In the genomic region with DNA sequence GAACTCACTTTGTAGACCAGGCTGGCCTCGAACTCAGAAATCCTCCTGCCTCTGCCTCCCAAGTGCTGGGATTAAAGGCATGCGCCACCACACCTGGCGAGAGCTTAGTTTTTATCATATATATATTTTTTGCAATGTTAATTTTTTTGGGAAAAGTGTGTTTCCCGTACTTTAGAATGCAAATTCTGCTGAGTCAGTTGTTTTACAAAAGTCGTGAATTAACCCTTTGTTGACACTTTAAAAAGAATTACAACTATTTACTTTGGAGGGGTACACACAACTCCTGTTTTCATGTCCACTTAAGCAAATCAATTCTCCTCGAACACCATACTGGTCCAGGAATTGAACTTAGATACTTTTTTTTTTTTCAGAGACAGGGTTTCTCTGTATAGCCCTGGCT, we compare ENCODE assay signal across 9 mouse cellular contexts. TPM values are rescaled to one million over a fixed set of nuclear protein-coding genes. Genes with fewer than 3 reads are reported as not detected.
DNase-seq lines count a peak whose midpoint lies in the region; ATAC-seq and TF ChIP-seq lines count a peak whose summit lies in the region.
"Had no signal": no experiment of that assay in that cellular context is flagged by ENCODE, and none has a peak within 500 bp of the region (broad histone marks: within the 10 kb centered on the region; RNA-seq: fewer than 3 reads in every experiment).

No protein-coding gene starts in this region.

- peaks cover 17% of the 10 kb centered on the region for H3K4me1 ChIP-seq in kidney, embryonic 16.5 days (ENCODE audit: insufficient read depth, low read length)
- peaks cover 31% of the 10 kb centered on the region for H3K4me1 ChIP-seq in embryonic facial prominence, embryonic 10.5 days
- peaks cover 16% of the 10 kb centered on the region for H3K4me1 ChIP-seq in intestine, embryonic 14.5 days (replicated peaks; ENCODE audit: control insufficient read depth, insufficient read depth, low read length)
- peaks cover 8% of the 10 kb centered on the region; the same call in 1 of the 2 replicates for H3K4me1 ChIP-seq in midbrain, postnatal 0 days (ENCODE audit: insufficient read depth, low read length)

- peak overlapping the region; percentile 95 for H3K9ac ChIP-seq in kidney, embryonic 16.5 days (replicated peaks; ENCODE audit: low read length)
- H3K9ac ChIP-seq in intestine, embryonic 14.5 days (ENCODE audit: low read length) = peak overlapping the region; percentile 98
- no peak overlapping the region for H3K9ac ChIP-seq in midbrain, postnatal 0 days (replicated peaks; ENCODE audit: low read length, poor library complexity, severe bottlenecking)

- H3K4me2 ChIP-seq in kidney, embryonic 16.5 days (replicated peaks; ENCODE audit: low read depth, low read length) = peak overlapping the region; percentile 67
- peak overlapping the region; percentile 76 for H3K4me2 ChIP-seq in intestine, embryonic 14.5 days (ENCODE audit: low read length)
- peak overlapping the region; percentile 67 for H3K4me2 ChIP-seq in midbrain, postnatal 0 days (ENCODE audit: low read depth, low read length, poor library complexity, severe bottlenecking)

- no peaks in the 10 kb centered on the region for H3K27me3 ChIP-seq in kidney, embryonic 16.5 days (ENCODE audit: insufficient read depth, low read length)
- H3K27me3 ChIP-seq in embryonic facial prominence, embryonic 10.5 days (replicated peaks; ENCODE audit: low read depth, poor library complexity, severe bottlenecking) = no peaks in the 10 kb centered on the region
- H3K27me3 ChIP-seq in intestine, embryonic 14.5 days (replicated peaks; ENCODE audit: control insufficient read depth, insufficient read depth, low read length) = no peaks in the 10 kb centered on the region
- H3K27me3 ChIP-seq in midbrain, postnatal 0 days (ENCODE audit: insufficient read depth, low read length) = no peaks in the 10 kb centered on the region

- no peak for ATAC-seq in kidney, embryonic 16.5 days (ENCODE audit: low FRiP score, low TSS enrichment)
- no peak for ATAC-seq in intestine, embryonic 14.5 days (replicated peaks; ENCODE audit: low FRiP score, low TSS enrichment, low read depth)
- ATAC-seq in midbrain, postnatal 0 days (ENCODE audit: low FRiP score) = no peak

- H3K36me3 ChIP-seq in kidney, embryonic 16.5 days (ENCODE audit: insufficient read depth, low read length) = peaks cover 15% of the 10 kb centered on the region; the same call in 1 of the 2 replicates
- peaks cover 49% of the 10 kb centered on the region for H3K36me3 ChIP-seq in embryonic facial prominence, embryonic 10.5 days (replicated peaks)
- peaks cover 27% of the 10 kb centered on the region for H3K36me3 ChIP-seq in intestine, embryonic 14.5 days (ENCODE audit: control insufficient read depth, insufficient read depth, low read length)
- peaks cover 3% of the 10 kb centered on the region; the same call in 1 of the 2 replicates for H3K36me3 ChIP-seq in midbrain, postnatal 0 days (ENCODE audit: insufficient read depth, low read length)

- peak overlapping the region; percentile 88 for H3K4me3 ChIP-seq in kidney, embryonic 16.5 days (ENCODE audit: low read length)
- H3K4me3 ChIP-seq in embryonic facial prominence, embryonic 10.5 days = peak overlapping the region; percentile 97
- H3K4me3 ChIP-seq in intestine, embryonic 14.5 days (ENCODE audit: low read depth, low read length) = peak overlapping the region; percentile 99
- peak overlapping the region; percentile 86 for H3K4me3 ChIP-seq in midbrain, postnatal 0 days (ENCODE audit: low read depth, low read length)

- no peaks in the 10 kb centered on the region for H3K9me3 ChIP-seq in kidney, embryonic 16.5 days (ENCODE audit: low read length)
- no peaks in the 10 kb centered on the region for H3K9me3 ChIP-seq in embryonic facial prominence, embryonic 10.5 days
- H3K9me3 ChIP-seq in intestine, embryonic 14.5 days (ENCODE audit: control insufficient read depth, low read length) = no peaks in the 10 kb centered on the region
- H3K9me3 ChIP-seq in midbrain, postnatal 0 days (ENCODE audit: low read length) = no peaks in the 10 kb centered on the region

- DNase-seq in kidney, postnatal 4 days = no peak
- no peak for DNase-seq in embryonic facial prominence, embryonic 10.5 days (ENCODE audit: low spot score)
- DNase-seq in intestine, embryonic 14.5 days (ENCODE audit: low spot score) = no peak
- no peak for DNase-seq in midbrain, postnatal 0 days (ENCODE audit: low spot score)
- DNase-seq in cerebellum, postnatal 4 days (ENCODE audit: low spot score in 2 of 2) = no peak
- no peak for DNase-seq in natural killer cell, adult 2 months (ENCODE audit: low spot score in 2 of 2)
- no peak for DNase-seq in thymus, postnatal 10 days (ENCODE audit: low spot score in 2 of 2)
- DNase-seq: layer of hippocampus, postnatal 36 days had no signal

- TF ChIP-seq CTCF in midbrain, postnatal 0 days (IDR thresholded peaks at IDR 0.05) = no peak

- H3K27ac ChIP-seq in kidney, embryonic 16.5 days (ENCODE audit: low read length) = no peak overlapping the region
- H3K27ac ChIP-seq in embryonic facial prominence, embryonic 10.5 days (replicated peaks) = peak overlapping the region; percentile 100
- H3K27ac ChIP-seq in intestine, embryonic 14.5 days (ENCODE audit: low read depth) = no peak overlapping the region
- H3K27ac ChIP-seq in midbrain, postnatal 0 days (ENCODE audit: low read depth, low read length) = no peak overlapping the region

- 47% methylated on average over 6 of the region's 6 CpGs for WGBS in kidney, embryonic 16.5 days
- 69% methylated on average over 6 of the region's 6 CpGs for WGBS in embryonic facial prominence, embryonic 10.5 days
- 49% methylated on average over 6 of the region's 6 CpGs for whole genome bisulfite sequencing in intestine, embryonic 14.5 days
- 65% methylated on average over 6 of the region's 6 CpGs for WGBS in midbrain, postnatal 0 days

RNA-seq across cellular contexts. Expression of a gene that starts 15.3 kb away (rescaled TPM):
- polyA plus RNA-seq in kidney, embryonic 16.5 days (2015; fragmentation: Nextera tagmentation; extraction: Ambion mirVana) = 144 and 154 TPM in 2 replicates
- 189 and 200 TPM in 2 replicates for polyA plus RNA-seq in embryonic facial prominence, embryonic 10.5 days (2016; fragmentation: Nextera tagmentation; extraction: Ambion mirVana)
- polyA plus RNA-seq in intestine, embryonic 14.5 days (2014; fragmentation: Nextera tagmentation; extraction: Ambion mirVana) = 123 and 134 TPM in 2 replicates
- total RNA-seq in midbrain, postnatal 0 days (2014; rRNA removed) = 136 and 145 TPM in 2 replicates
- 129 and 130 TPM in 2 replicates for polyA plus RNA-seq in midbrain, postnatal 0 days (2015; fragmentation: Nextera tagmentation; extraction: Ambion mirVana)

RNA-seq across cellular contexts. Expression of a gene that starts 15.4 kb away (rescaled TPM):
- polyA plus RNA-seq in kidney, embryonic 16.5 days (2015; fragmentation: Nextera tagmentation; extraction: Ambion mirVana) = 96.3 and 117 TPM in 2 replicates
- polyA plus RNA-seq in embryonic facial prominence, embryonic 10.5 days (2016; fragmentation: Nextera tagmentation; extraction: Ambion mirVana) = 213 and 222 TPM in 2 replicates
- polyA plus RNA-seq in intestine, embryonic 14.5 days (2014; fragmentation: Nextera tagmentation; extraction: Ambion mirVana) = 125 and 127 TPM in 2 replicates
- total RNA-seq in midbrain, postnatal 0 days (2014; rRNA removed) = 34.0 and 42.3 TPM in 2 replicates
- polyA plus RNA-seq in midbrain, postnatal 0 days (2015; fragmentation: Nextera tagmentation; extraction: Ambion mirVana) = 49.9 and 57.9 TPM in 2 replicates
